Mouse (Mus musculus): Measurements from ENCODE around the gene Bmp6. TPM values are rescaled to one million over a fixed set of nuclear protein-coding genes. Genes with fewer than 3 reads are reported as not detected.

Bmp6 gene
- polyA plus RNA-seq, 1 experiment, result 3.3 TPM

GRCm38 (mm10) chr13:38363869-38364268, 19.0 kb downstream of the Bmp6 start:
- no peak overlapping the region for H3K27ac ChIP-seq (ENCODE audit: control insufficient read depth, insufficient read depth, low read depth, low read length, poor library complexity)
- H3K4me3 ChIP-seq (replicated peaks; ENCODE audit: control insufficient read depth, low read depth, low read length), result no peak overlapping the region
- WGBS, result 83% methylated on average over 7 of the region's 7 CpGs
- TF ChIP-seq POLR2A (IDR thresholded peaks at IDR 0.05; ENCODE audit: borderline replicate concordance, control insufficient read depth, low read depth, low read length) (no peak), CTCF (IDR thresholded peaks at IDR 0.05; ENCODE audit: control insufficient read depth, insufficient read depth, low read length) (no peak)
- H3K4me1 ChIP-seq (ENCODE audit: control insufficient read depth, insufficient read depth, low read length), result no peaks in the 10 kb centered on the region

GRCm38 (mm10) chr13:38369624-38370023, 24.7 kb downstream of the Bmp6 start:
- 84% methylated on average over 5 of the region's 5 CpGs for WGBS
- TF ChIP-seq POLR2A (IDR thresholded peaks at IDR 0.05; ENCODE audit: borderline replicate concordance, control insufficient read depth, low read depth, low read length), result no peak
- Histone ChIP-seq H3K4me1 (ENCODE audit: control insufficient read depth, insufficient read depth, low read length) (no peaks in the 10 kb centered on the region), H3K27ac (ENCODE audit: control insufficient read depth, insufficient read depth, low read depth, low read length, poor library complexity) (no peak overlapping the region), H3K4me3 (replicated peaks; ENCODE audit: control insufficient read depth, low read depth, low read length) (no peak overlapping the region)

- WGBS, result 68% methylated on average over 6 of the region's 6 CpGs
- no peak overlapping the region for H3K4me3 ChIP-seq (replicated peaks; ENCODE audit: control insufficient read depth, low read depth, low read length)
- TF ChIP-seq POLR2A (IDR thresholded peaks at IDR 0.05; ENCODE audit: borderline replicate concordance, control insufficient read depth, low read depth, low read length) (no peak), CTCF (IDR thresholded peaks at IDR 0.05; ENCODE audit: control insufficient read depth, insufficient read depth, low read length) (no peak)
- H3K4me1 ChIP-seq (ENCODE audit: control insufficient read depth, insufficient read depth, low read length), result no peaks in the 10 kb centered on the region
- no peak overlapping the region for H3K27ac ChIP-seq (ENCODE audit: control insufficient read depth, insufficient read depth, low read depth, low read length, poor library complexity)
Observed at GRCm38 (mm10) chr13:38376071-38376470, 31.2 kb downstream of the Bmp6 start.

GRCm38 (mm10) chr13:38377355-38377754, 32.4 kb downstream of the Bmp6 start:
- no peak for TF ChIP-seq POLR2A (IDR thresholded peaks at IDR 0.05; ENCODE audit: borderline replicate concordance, control insufficient read depth, low read depth, low read length)
- H3K27ac ChIP-seq (ENCODE audit: control insufficient read depth, insufficient read depth, low read depth, low read length, poor library complexity), result no peak overlapping the region
- no peaks in the 10 kb centered on the region for H3K4me1 ChIP-seq (ENCODE audit: control insufficient read depth, insufficient read depth, low read length)
- H3K4me3 ChIP-seq (replicated peaks; ENCODE audit: control insufficient read depth, low read depth, low read length), result no peak overlapping the region
- WGBS, result 80% methylated on average over 9 of the region's 9 CpGs

- 89% methylated on average over 5 of the region's 5 CpGs for WGBS
- H3K4me1 ChIP-seq (ENCODE audit: control insufficient read depth, insufficient read depth, low read length), result no peaks in the 10 kb centered on the region
- no peak overlapping the region for H3K27ac ChIP-seq (ENCODE audit: control insufficient read depth, insufficient read depth, low read depth, low read length, poor library complexity)
- no peak overlapping the region for H3K4me3 ChIP-seq (replicated peaks; ENCODE audit: control insufficient read depth, low read depth, low read length)
- TF ChIP-seq CTCF (IDR thresholded peaks at IDR 0.05; ENCODE audit: control insufficient read depth, insufficient read depth, low read length) (no peak), POLR2A (IDR thresholded peaks at IDR 0.05; ENCODE audit: borderline replicate concordance, control insufficient read depth, low read depth, low read length) (no peak)
Observed at GRCm38 (mm10) chr13:38379806-38380205, 34.9 kb downstream of the Bmp6 start.

GRCm38 (mm10) chr13:38386035-38386559, 41.2 kb downstream of the Bmp6 start:
- WGBS, result 76% methylated on average over 3 of the region's 3 CpGs
- Histone ChIP-seq H3K4me1 (ENCODE audit: control insufficient read depth, insufficient read depth, low read length) (no peaks in the 10 kb centered on the region), H3K4me3 (replicated peaks; ENCODE audit: control insufficient read depth, low read depth, low read length) (no peak overlapping the region), H3K27ac (ENCODE audit: control insufficient read depth, insufficient read depth, low read depth, low read length, poor library complexity) (no peak overlapping the region)
- TF ChIP-seq POLR2A (IDR thresholded peaks at IDR 0.05; ENCODE audit: borderline replicate concordance, control insufficient read depth, low read depth, low read length), result no peak
- TF ChIP-seq CTCF (IDR thresholded peaks at IDR 0.05; ENCODE audit: control insufficient read depth, insufficient read depth, low read length), result no peak

- no peak overlapping the region for H3K27ac ChIP-seq (ENCODE audit: control insufficient read depth, insufficient read depth, low read depth, low read length, poor library complexity)
- no peak overlapping the region for H3K4me3 ChIP-seq (replicated peaks; ENCODE audit: control insufficient read depth, low read depth, low read length)
- 83% methylated on average over 4 of the region's 4 CpGs for WGBS
- TF ChIP-seq CTCF (IDR thresholded peaks at IDR 0.05; ENCODE audit: control insufficient read depth, insufficient read depth, low read length), result no peak
- TF ChIP-seq POLR2A (IDR thresholded peaks at IDR 0.05; ENCODE audit: borderline replicate concordance, control insufficient read depth, low read depth, low read length), result no peak
- no peaks in the 10 kb centered on the region for H3K4me1 ChIP-seq (ENCODE audit: control insufficient read depth, insufficient read depth, low read length)
Observed at GRCm38 (mm10) chr13:38387453-38388040, 42.6 kb downstream of the Bmp6 start.

- Histone ChIP-seq H3K27ac (ENCODE audit: control insufficient read depth, insufficient read depth, low read depth, low read length, poor library complexity) (no peak overlapping the region), H3K4me3 (replicated peaks; ENCODE audit: control insufficient read depth, low read depth, low read length) (no peak overlapping the region), H3K4me1 (ENCODE audit: control insufficient read depth, insufficient read depth, low read length) (no peaks in the 10 kb centered on the region)
- 66% methylated on average over 5 of the region's 5 CpGs for WGBS
- TF ChIP-seq CTCF (IDR thresholded peaks at IDR 0.05; ENCODE audit: control insufficient read depth, insufficient read depth, low read length), result no peak
- TF ChIP-seq POLR2A (IDR thresholded peaks at IDR 0.05; ENCODE audit: borderline replicate concordance, control insufficient read depth, low read depth, low read length), result no peak
Observed at GRCm38 (mm10) chr13:38393444-38393843, 48.5 kb downstream of the Bmp6 start.

GRCm38 (mm10) chr13:38395026-38395425, 50.1 kb downstream of the Bmp6 start:
- no peak overlapping the region for H3K4me3 ChIP-seq (replicated peaks; ENCODE audit: control insufficient read depth, low read depth, low read length)
- TF ChIP-seq POLR2A (IDR thresholded peaks at IDR 0.05; ENCODE audit: borderline replicate concordance, control insufficient read depth, low read depth, low read length), result no peak
- TF ChIP-seq CTCF (IDR thresholded peaks at IDR 0.05; ENCODE audit: control insufficient read depth, insufficient read depth, low read length), result no peak
- WGBS, result 75% methylated on average over 4 of the region's 4 CpGs
- H3K4me1 ChIP-seq (ENCODE audit: control insufficient read depth, insufficient read depth, low read length), result no peaks in the 10 kb centered on the region
- no peak overlapping the region for H3K27ac ChIP-seq (ENCODE audit: control insufficient read depth, insufficient read depth, low read depth, low read length, poor library complexity)
